Mouse (Mus musculus) forebrain, embryonic 14.5 days (tissue): Measurements from ENCODE around the gene Rad17. TPM values are rescaled to one million over a fixed set of nuclear protein-coding genes. Genes with fewer than 3 reads are reported as not detected.

ENCODE experiments used
- ATAC-seq: fragments of 200-750 bp; cut with Nextera tagmentation; 2 replicates; pipeline ENCODE4 v1.8.0; 2017; ENCODE audit warnings: mild to moderate bottlenecking, moderate library complexity
- DNase-seq: peaks from one replicate; pipeline ENCODE4 v3.0.0-alpha.2; 2015; ENCODE audit warnings: low spot score
- H3K27ac ChIP-seq: fragments of 300-500 bp; sonication (generic); 2 replicates; pipeline ENCODE4 v1.5.1; 2014; ENCODE audit warnings: low read depth, mild to moderate bottlenecking, control low read depth, low read length, moderate library complexity
- H3K27me3 ChIP-seq: fragments of 300-500 bp; sonication (generic); replicated peaks from 2 replicates; pipeline ENCODE4 v1.6.1; 2014; ENCODE audit warnings: low read length, control low read depth, mixed read lengths; ENCODE audit not compliant: control insufficient read depth, insufficient read depth
- H3K36me3 ChIP-seq: fragments of 300-500 bp; sonication (generic); 2 replicates; pipeline ENCODE4 v1.6.1; 2014; ENCODE audit warnings: low read length, control low read depth; ENCODE audit not compliant: control insufficient read depth, insufficient read depth
- H3K4me1 ChIP-seq: fragments of 300-500 bp; sonication (generic); 2 replicates; pipeline ENCODE4 v1.6.1; 2014; ENCODE audit warnings: antibody characterized with exemption, low read length, control low read depth; ENCODE audit not compliant: control insufficient read depth, insufficient read depth
- H3K4me2 ChIP-seq: fragments of 300-500 bp; sonication (generic); 2 replicates; pipeline ENCODE4 v1.6.1; 2014; ENCODE audit warnings: mild to moderate bottlenecking, control low read depth, low read length
- H3K4me3 ChIP-seq: fragments of 300-500 bp; sonication (generic); 2 replicates; pipeline ENCODE4 v1.5.1; 2014; ENCODE audit warnings: low read depth, low read length, control low read depth
- H3K9ac ChIP-seq: fragments of 300-500 bp; sonication (generic); 2 replicates; pipeline ENCODE4 v1.6.1; 2014; ENCODE audit warnings: mild to moderate bottlenecking, low read length, control low read depth, moderate library complexity
- H3K9me3 ChIP-seq: fragments of 300-500 bp; sonication (generic); replicated peaks from 2 replicates; pipeline ENCODE4 v1.6.1; 2016; ENCODE audit warnings: low read length, control low read depth, mixed read lengths; ENCODE audit not compliant: control insufficient read depth
- WGBS: fragments of 180-500 bp; shearing (Covaris S2); extraction: QIAGEN DNeasy Blood & Tissue Kit; methylation state at CpG from one replicate; pipeline ENCODE4 v1.1.7; 2014; 5-methylcytosine and 5-hydroxymethylcytosine counted together
- polyA plus RNA-seq: library from polyadenylated mRNA; unstranded; fragments of >200 nt; fragmentation: Nextera tagmentation; extraction: Ambion mirVana; gene quantifications from 2 replicates; pipeline ENCODE4 v1.2.1, GENCODE M21; 2014

The Rad17 gene
- polyA plus RNA-seq, 1 experiment from 2014 or later, result 24.0 TPM

DNA sequence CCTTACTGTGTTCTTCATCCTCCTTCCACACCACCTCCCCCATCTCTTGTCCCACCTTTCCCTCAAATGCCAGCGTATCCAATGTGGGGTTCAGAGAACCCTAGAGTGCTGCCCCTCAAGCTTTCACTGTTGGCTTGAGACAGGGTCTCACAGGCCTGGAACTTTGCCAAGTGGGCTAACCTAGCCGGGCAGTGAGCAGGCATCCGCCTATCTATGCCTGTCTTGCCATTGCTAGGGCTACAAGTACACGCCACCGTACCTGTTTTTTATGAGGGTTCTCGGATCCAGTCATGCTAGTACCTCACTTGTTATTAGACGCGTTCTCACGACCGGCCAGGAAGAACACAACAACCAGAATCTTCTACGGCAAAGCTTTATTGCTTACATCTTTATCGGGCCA is 62.2 kb downstream of the Rad17 start:
- peak; percentile 42; the same call in 1 of the 2 replicates for ATAC-seq
- Histone ChIP-seq H3K4me3 (no peak overlapping the region), H3K27me3 (no peaks in the 10 kb centered on the region), H3K36me3 (no peaks in the 10 kb centered on the region), H3K9ac (no peak overlapping the region), H3K4me2 (0 out of 2 replicates have a peak overlapping the region, but pooled peaks have one; percentile 16), H3K4me1 (no peaks in the 10 kb centered on the region), H3K9me3 (no peaks in the 10 kb centered on the region), H3K27ac (no peak overlapping the region)
- no peak for DNase-seq
- 72% methylated on average over 11 of the region's 12 CpGs for WGBS

DNA sequence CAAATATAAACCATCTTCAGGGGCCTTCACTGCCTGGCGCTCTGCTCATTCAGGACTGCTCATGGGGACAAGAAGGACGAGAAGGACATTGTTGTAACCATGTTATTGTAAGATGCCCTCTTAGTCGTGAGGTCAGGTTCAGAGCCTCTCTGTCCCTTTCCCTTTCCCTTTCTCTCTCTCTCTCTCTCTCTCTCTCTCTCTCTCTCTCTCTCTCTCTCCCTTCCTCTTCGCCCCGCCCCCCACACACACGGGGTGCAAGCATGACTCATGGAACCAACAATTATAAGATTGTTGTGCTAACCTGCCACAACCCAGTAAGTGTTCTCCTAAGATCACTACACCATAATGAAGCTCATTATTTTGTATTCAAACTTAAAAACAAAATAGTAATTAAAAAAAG is 68.7 kb downstream of the Rad17 start:
- ATAC-seq, result no peak
- 63% methylated on average over 6 of the region's 6 CpGs for WGBS
- Histone ChIP-seq H3K36me3 (no peaks in the 10 kb centered on the region), H3K9ac (no peak overlapping the region), H3K27ac (no peak overlapping the region), H3K4me2 (no peak overlapping the region), H3K9me3 (no peaks in the 10 kb centered on the region), H3K27me3 (no peaks in the 10 kb centered on the region), H3K4me1 (no peaks in the 10 kb centered on the region), H3K4me3 (no peak overlapping the region)
- no peak for DNase-seq

DNA sequence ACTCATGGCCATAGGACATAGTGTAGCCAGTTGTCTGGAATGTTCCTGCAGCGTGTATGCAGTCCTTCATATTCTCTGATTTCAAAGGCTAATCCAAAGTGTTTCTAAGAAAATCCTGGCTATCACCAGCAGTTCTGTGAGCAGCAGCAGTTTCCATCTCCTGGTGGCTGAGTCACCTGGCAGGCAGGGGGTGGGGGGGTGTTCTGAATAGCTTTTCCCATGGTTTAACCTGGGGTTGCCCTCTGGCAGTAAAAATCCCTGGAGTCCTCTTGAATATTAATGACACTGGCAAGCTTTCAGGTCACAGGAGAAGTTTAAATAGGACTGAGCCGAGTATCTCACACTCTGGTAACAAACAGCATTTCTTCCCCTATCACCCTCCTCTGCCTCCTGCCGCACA is 69.2 kb downstream of the Rad17 start:
- H3K27ac ChIP-seq, result no peak overlapping the region
- no peak for DNase-seq
- 36% methylated on average over 3 of the region's 3 CpGs for WGBS

DNA sequence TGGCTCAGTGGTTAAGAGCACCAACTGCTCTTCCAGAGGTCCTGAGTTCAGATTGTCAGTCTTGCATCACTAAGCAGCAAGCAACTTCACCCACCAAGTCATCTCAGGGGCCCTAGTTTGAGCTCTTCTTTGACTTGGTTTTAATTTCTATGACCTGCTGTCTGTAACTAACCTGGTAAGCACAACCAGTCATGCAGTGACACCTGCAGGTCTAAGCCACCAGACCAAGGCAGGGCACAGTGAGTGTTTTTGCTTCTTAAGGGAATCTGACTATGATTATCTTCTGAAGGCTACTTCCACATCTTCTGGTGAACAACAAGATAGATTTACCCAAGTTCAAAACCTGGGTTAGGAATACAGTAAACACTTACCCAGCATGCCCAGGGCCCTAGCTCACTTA is 70.9 kb downstream of the Rad17 start:
- no peak for ATAC-seq
- no peak overlapping the region for H3K4me2 ChIP-seq

More for the DNA sequence above, 69.2 kb downstream of the Rad17 start:
- Histone ChIP-seq H3K4me3 (no peak overlapping the region), H3K9ac (no peak overlapping the region), H3K4me2 (no peak overlapping the region), H3K4me1 (no peaks in the 10 kb centered on the region), H3K36me3 (no peaks in the 10 kb centered on the region), H3K27me3 (no peaks in the 10 kb centered on the region), H3K9me3 (no peaks in the 10 kb centered on the region)
- ATAC-seq, result no peak

DNA sequence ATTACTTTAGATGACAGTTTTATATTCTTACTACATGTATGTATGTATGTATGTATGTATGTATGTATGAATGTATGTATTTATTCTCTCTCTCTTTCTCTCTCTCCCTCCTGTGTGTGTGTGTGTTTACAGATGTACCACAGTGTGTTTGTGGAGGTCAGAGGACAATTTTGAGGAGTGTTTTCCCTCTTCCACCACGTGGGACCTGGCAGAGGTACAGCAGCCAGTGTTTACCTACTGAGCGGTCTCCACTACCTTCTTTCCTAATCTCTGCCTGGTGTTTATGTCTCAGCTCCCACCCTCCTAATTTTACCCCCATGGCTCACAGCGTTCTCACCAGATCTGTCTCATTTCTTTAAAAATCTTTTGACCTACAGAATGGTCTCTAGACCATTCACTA is 71.6 kb downstream of the Rad17 start:
- Histone ChIP-seq H3K4me2 (no peak overlapping the region), H3K4me3 (no peak overlapping the region), H3K27me3 (no peaks in the 10 kb centered on the region), H3K9me3 (no peaks in the 10 kb centered on the region), H3K36me3 (no peaks in the 10 kb centered on the region), H3K4me1 (no peaks in the 10 kb centered on the region), H3K9ac (no peak overlapping the region), H3K27ac (no peak overlapping the region)
- no peak for DNase-seq
- no peak for ATAC-seq
- 64% methylated on average over 3 of the region's 3 CpGs for WGBS

More for the DNA sequence above, 70.9 kb downstream of the Rad17 start:
- no peak overlapping the region for H3K9ac ChIP-seq
- H3K27me3 ChIP-seq, result no peaks in the 10 kb centered on the region
- no peaks in the 10 kb centered on the region for H3K9me3 ChIP-seq
- no peaks in the 10 kb centered on the region for H3K36me3 ChIP-seq
- no peak overlapping the region for H3K27ac ChIP-seq
- no peaks in the 10 kb centered on the region for H3K4me1 ChIP-seq
- no peak for DNase-seq
- no peak overlapping the region for H3K4me3 ChIP-seq

DNA sequence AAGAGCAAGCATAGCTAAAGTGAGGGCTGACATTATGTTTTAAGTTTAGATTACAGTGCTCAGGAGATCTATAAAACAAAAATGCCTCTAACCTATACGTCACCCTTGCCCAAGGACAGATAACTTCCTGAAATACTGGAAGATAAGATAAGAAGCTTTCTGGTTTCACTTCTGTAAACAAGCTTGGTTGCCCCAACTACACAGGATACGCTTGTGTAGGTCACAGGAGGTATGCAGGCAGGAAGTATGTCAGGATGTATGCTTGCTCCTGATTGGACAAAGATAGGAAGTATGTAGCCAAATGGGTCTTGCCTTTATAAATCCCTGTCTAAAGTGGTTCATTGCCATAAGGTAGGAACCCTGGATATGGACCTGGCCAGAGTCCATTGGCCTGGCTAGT is 74.9 kb downstream of the Rad17 start:
- no peak overlapping the region for H3K9ac ChIP-seq
- ATAC-seq (no peak), DNase-seq (no peak)
- no peak overlapping the region for H3K27ac ChIP-seq
- no peaks in the 10 kb centered on the region for H3K27me3 ChIP-seq
- no peaks in the 10 kb centered on the region for H3K4me1 ChIP-seq
- no peaks in the 10 kb centered on the region for H3K9me3 ChIP-seq
- H3K4me2 ChIP-seq, result no peak overlapping the region
- no peaks in the 10 kb centered on the region for H3K36me3 ChIP-seq
- WGBS, result 82% methylated on average over 2 of the region's 2 CpGs
- no peak overlapping the region for H3K4me3 ChIP-seq

DNA sequence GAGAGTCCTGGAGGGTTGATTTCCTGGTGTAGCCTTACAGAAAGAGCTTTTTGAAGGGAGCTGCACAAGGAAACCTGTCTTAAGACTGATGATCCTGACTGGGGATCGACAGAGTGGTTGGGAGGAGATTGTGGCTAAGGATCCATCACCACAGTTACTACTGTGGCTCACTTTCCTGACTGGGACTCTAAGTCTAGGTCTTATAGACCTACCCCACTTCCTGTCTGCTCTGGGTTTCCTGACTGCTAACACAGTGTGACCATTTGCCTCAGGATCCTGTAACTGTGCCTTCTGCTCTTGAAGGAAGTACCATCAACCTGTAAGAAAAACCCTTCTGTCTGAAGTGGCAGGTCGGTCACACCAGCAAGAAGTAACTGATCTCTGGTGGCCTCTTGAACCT is 80.1 kb downstream of the Rad17 start:
- Histone ChIP-seq H3K4me3 (no peak overlapping the region), H3K4me2 (no peak overlapping the region), H3K9me3 (no peaks in the 10 kb centered on the region), H3K4me1 (no peaks in the 10 kb centered on the region), H3K36me3 (no peaks in the 10 kb centered on the region), H3K9ac (no peak overlapping the region), H3K27ac (no peak overlapping the region), H3K27me3 (no peaks in the 10 kb centered on the region)
- WGBS, result 84% methylated on average over 2 of the region's 2 CpGs
- no peak for DNase-seq
- ATAC-seq, result no peak

DNA sequence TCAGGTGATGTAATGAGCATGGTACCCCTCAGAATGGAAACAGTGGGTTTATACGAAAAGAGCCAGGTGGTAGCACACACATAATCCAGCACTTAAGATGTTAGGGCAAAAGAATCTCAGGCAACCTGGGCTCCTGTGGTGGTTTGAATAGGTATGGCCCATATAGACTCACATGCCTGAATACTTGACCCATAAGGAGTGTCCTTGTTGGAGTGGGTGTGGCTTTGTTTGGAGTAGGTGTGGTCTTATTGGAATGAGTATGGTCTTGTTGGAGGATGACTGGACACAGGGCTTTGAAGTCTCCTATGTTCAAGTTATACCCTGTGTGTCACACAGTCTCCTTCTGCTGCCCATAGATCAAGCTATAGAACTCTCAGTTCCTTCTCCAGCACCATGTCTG is 82.5 kb downstream of the Rad17 start:
- Histone ChIP-seq H3K27ac (no peak overlapping the region), H3K4me1 (no peaks in the 10 kb centered on the region), H3K9ac (no peak overlapping the region), H3K4me3 (no peak overlapping the region), H3K4me2 (no peak overlapping the region), H3K9me3 (no peaks in the 10 kb centered on the region), H3K36me3 (no peaks in the 10 kb centered on the region), H3K27me3 (no peaks in the 10 kb centered on the region)
- DNase-seq, result no peak
- WGBS, result 100% methylated on average over 1 of the region's 1 CpGs
- ATAC-seq, result no peak
